Mouse (Mus musculus): ENCODE measurements around the gene Arl4d. TPM values are rescaled to one million over a fixed set of nuclear protein-coding genes. Genes with fewer than 3 reads are reported as not detected.

Arl4d gene
- total RNA-seq, 1 experiment from 2014 or later, result 2.2 TPM

DNA sequence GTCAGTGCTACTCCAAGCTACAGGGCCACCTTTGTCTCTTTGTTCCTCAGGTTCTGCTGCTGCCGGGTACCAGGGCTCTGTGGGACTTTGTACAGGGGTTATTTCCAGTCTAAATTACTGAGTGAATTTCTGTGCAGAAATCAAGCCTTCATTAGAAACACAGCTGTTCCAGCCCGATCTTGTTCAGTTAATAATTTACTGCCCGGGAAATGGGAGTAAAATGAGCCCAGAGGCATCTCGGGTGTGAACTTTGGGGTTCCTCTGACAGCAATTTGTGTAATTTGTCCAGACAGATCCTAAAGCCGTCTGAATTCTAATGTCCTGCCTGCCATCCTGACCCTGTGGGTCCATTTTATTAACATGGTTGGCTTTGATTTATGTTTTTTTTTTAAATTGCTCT is 38.7 kb downstream of the Arl4d start:
- ATAC-seq (ENCODE audit: extremely low read depth, insufficient number of reproducible peaks, low FRiP score, poor library complexity, severe bottlenecking), result no peak

DNA sequence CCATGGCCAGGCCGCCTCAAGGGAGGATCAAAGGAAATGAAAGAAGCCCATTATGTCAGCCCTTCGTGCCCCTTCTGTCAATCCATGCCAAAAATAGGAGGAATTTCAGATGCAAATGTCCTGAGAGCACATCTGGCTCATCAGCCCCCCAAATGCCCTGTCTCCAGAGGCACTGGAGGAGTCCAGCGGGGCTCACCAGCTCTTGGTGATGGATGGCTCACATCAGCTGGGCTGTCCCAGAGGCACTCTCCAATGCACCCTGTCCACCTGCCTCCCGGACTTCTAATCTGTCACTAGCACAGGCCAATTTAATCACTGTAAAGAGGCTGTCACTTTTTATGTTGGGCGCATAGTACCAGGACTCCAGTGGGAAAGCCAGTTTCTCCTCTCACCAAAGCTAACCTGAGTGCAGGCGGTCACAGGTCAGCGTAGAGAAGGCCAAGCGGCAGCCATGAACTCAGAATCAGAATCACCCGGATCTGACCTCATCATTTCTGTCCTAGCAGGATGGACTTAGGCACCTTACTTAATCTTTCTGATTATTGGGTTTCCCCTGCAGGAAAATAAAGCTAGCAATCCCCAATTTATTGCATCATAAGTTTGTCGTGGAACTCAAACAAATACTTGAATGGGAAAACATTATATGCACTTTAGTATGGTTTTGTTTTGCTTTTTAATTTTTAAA is 41.6 kb downstream of the Arl4d start:
- ATAC-seq (ENCODE audit: extremely low read depth, insufficient number of reproducible peaks, low FRiP score, poor library complexity, severe bottlenecking), result no peak

DNA sequence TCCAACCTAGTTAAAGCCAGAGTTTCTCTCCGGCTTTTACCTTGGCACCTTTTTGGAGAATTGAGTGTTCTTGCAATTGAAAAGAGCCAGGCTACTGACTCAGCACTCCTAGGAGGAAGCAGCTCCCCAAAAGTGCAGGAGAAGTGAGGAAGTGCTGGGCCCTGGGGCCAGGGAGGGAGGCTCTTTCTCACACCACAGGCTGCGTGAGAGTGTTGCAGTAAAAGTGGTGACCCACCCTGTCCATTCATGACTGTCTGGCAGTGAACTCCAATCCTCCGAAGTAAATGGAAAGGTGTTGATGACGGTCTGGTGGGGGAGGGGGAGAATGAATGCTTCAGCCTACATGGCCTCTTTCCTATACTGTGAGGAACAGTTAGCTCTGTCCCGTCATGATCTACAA is 43.1 kb downstream of the Arl4d start:
- no peak for ATAC-seq (ENCODE audit: extremely low read depth, insufficient number of reproducible peaks, low FRiP score, poor library complexity, severe bottlenecking)

DNA sequence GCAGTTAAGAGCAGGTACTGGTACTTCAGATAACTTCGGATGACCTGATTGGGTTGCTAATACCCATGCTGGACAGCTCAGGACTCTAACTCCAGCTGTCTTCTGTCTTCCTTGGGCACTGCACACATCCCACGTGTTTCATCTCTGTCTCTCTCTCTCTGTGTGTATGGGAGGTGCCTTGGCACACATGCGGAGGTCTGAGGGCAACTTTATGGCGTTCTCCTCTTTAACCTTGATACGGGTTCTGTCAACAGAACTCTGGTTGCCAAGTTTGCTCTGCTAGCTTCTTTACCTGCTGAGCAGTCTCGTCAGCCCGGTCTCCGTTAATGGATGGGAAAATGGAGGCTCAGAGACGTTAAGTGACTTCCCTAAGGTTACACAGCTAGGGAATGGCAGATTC is 47.5 kb downstream of the Arl4d start:
- no peak for ATAC-seq (ENCODE audit: extremely low read depth, insufficient number of reproducible peaks, low FRiP score, poor library complexity, severe bottlenecking)

DNA sequence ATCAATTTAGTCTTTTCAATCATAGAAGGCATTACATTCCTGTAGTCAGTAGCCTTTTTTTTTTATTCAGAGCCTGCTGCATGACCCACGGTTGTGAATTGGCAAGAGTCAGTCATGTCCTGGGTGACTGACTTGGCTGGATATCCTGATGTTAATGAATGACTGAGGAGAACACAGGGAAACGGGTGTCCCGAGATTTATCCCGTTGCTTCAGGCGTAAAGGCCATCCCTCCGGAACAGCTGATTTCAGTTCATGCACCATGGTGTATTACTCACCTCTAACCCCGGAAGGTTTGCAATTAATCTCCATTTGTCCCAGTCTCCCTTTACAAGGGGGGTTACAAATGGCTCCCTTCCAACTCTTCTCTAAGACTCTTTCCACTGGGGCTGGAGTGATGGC is 48.7 kb downstream of the Arl4d start:
- ATAC-seq (ENCODE audit: extremely low read depth, insufficient number of reproducible peaks, low FRiP score, poor library complexity, severe bottlenecking), result no peak

Other genes with a start within 250 kb of the Arl4d start
- gene Aarsd1, start 247.9 kb upstream of the Arl4d start, total RNA-seq (2017), result 15.7 and 18.7 TPM in 2 replicates
- 0.37 and 0.93 TPM in 2 replicates for gene Gm27029, start 240.7 kb upstream of the Arl4d start, total RNA-seq (2017)
- gene Rundc1, start 240.5 kb upstream of the Arl4d start, total RNA-seq (2017), result 10.0 and 12.0 TPM in 2 replicates
- gene Ptges3l, start 240.2 kb upstream of the Arl4d start, total RNA-seq (2017), result 0.49 and 1.5 TPM in 2 replicates
- gene Rpl27, start 223.2 kb upstream of the Arl4d start, total RNA-seq (2017), result 281 and 354 TPM in 2 replicates
- 69.7 and 73.4 TPM in 2 replicates for gene Ifi35, start 217.1 kb upstream of the Arl4d start, total RNA-seq (2017)
- 0.70 TPM in 1 of 2 replicates, not detected in the other for gene Rnd2, start 200.5 kb upstream of the Arl4d start, total RNA-seq (2017)
- 5.9 and 7.7 TPM in 2 replicates for gene Vat1, start 199.3 kb upstream of the Arl4d start, total RNA-seq (2017)
- gene Brca1, start 113.6 kb upstream of the Arl4d start, total RNA-seq (2017), result 4.8 and 5.6 TPM in 2 replicates
- gene Nbr1, start 113.4 kb upstream of the Arl4d start, total RNA-seq (2017), result 166 and 171 TPM in 2 replicates
- gene Tmem106a, start 83.3 kb upstream of the Arl4d start, total RNA-seq (2017), result 6.9 and 7.2 TPM in 2 replicates
- not detected in 2 replicates for gene Gm11634, start 66.3 kb upstream of the Arl4d start, total RNA-seq (2017)
- gene Rdm1, start 38.3 kb upstream of the Arl4d start, total RNA-seq (2017), result 20.4 and 31.3 TPM in 2 replicates
- 60.8 and 61.8 TPM in 2 replicates for gene Dhx8, start 67.4 kb downstream of the Arl4d start, total RNA-seq (2017)
- gene Etv4, start 119.8 kb downstream of the Arl4d start, total RNA-seq (2017), result not detected in 2 replicates
- not detected in 2 replicates for gene Meox1, start 228.8 kb downstream of the Arl4d start, total RNA-seq (2017)